Mouse (Mus musculus) stomach, postnatal 0 days (tissue): ENCODE measurements around the gene Tmem239.

Experiments
- CTCF ChIP-seq: IDR thresholded peaks from 2 replicates; pipeline ENCODE4 v1.5.1; 2016; ENCODE audit warnings: antibody characterized with exemption, low read depth, mild to moderate bottlenecking, moderate library complexity
- EP300 ChIP-seq: optimal IDR thresholded peaks from 2 replicates; pipeline ENCODE3; 2016; ENCODE audit warnings: antibody characterized with exemption

DNA sequence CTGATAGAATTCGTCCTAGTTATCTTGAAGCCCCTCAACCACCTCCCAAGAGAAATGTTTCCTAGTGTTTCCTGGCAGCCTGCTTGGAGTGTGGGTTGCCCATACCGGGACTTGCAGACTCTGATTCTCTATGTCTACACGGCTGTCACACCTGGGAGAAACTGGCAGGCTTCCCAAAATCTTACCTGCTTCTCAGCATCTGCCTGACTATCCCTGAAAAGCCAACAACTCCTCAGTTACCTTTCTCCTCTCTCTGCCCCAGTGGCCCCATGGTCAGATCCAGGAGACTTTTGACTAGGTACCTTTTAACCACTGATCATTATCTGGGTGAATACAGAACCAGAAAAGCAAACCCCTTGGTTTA lies 45.4 kb downstream of the Tmem239 start:
- TF ChIP-seq CTCF = no peak
- TF ChIP-seq EP300 = no peak
